Mouse (Mus musculus) ES-E14 (cell line): Measurements from ENCODE around the gene Olfr965. TPM values are rescaled to one million over a fixed set of nuclear protein-coding genes. Genes with fewer than 3 reads are reported as not detected.

Source experiments
- DNase-seq: peaks from one replicate; pipeline ENCODE4 v3.0.0-alpha.2; 2013; ENCODE audit warnings: low read depth, low spot score
- H3K27ac ChIP-seq: 2 replicates; pipeline ENCODE4 v1.5.1; 2012; ENCODE audit warnings: low read depth, mild to moderate bottlenecking, low read length, moderate library complexity, mixed read lengths; ENCODE audit not compliant: poor library complexity, insufficient read depth, severe bottlenecking
- H3K36me3 ChIP-seq: 2 replicates; pipeline ENCODE4 v1.6.1; 2012; ENCODE audit warnings: mild to moderate bottlenecking, low read length, moderate library complexity, mixed read lengths; ENCODE audit not compliant: control insufficient read depth, poor library complexity, insufficient read depth, severe bottlenecking
- H3K4me1 ChIP-seq, 2 experiments: fragments of 150-350 bp in 1 of 2; sonication (generic) in 1 of 2; 2 replicates each; pipeline ENCODE4 v1.6.1; 2012; ENCODE audit warnings: low read length in 2 of 2, mild to moderate bottlenecking in 1 of 2, mixed read lengths in 1 of 2; ENCODE audit not compliant: control insufficient read depth in 2 of 2, insufficient read depth in 2 of 2, poor library complexity in 1 of 2
- H3K4me3 ChIP-seq, 2 experiments: fragments of 150-350 bp in 1 of 2; sonication (generic) in 1 of 2; 2 replicates each; pipeline ENCODE4 v1.5.1; 2012; ENCODE audit warnings: low read length in 2 of 2, low read depth in 1 of 2, mild to moderate bottlenecking in 1 of 2, mixed read lengths in 1 of 2; ENCODE audit not compliant: insufficient read depth in 1 of 2, poor library complexity in 1 of 2, severe bottlenecking in 1 of 2
- H3K9ac ChIP-seq: 2 replicates; pipeline ENCODE4 v1.6.1; 2012; ENCODE audit warnings: low read depth, mild to moderate bottlenecking, low read length, mixed read lengths; ENCODE audit not compliant: poor library complexity, insufficient read depth, severe bottlenecking
- H3K9me3 ChIP-seq: fragments of 150-350 bp; sonication (generic); 2 replicates; pipeline ENCODE4 v1.6.1; 2012; ENCODE audit warnings: low read depth, mild to moderate bottlenecking, low read length; ENCODE audit not compliant: control insufficient read depth, insufficient read depth
- CHD2 ChIP-seq: IDR thresholded peaks from 2 replicates; pipeline ENCODE4 v1.6.1; 2014; ENCODE audit warnings: mild to moderate bottlenecking, low read depth, low read length, inconsistent platforms
- HCFC1 ChIP-seq: IDR thresholded peaks from 2 replicates; pipeline ENCODE4 v1.6.1; 2012; ENCODE audit warnings: low read length, inconsistent platforms, borderline replicate concordance; ENCODE audit not compliant: insufficient read depth
- MAFK ChIP-seq: IDR thresholded peaks from 2 replicates; pipeline ENCODE4 v1.6.1; 2014; ENCODE audit warnings: mild to moderate bottlenecking, low read depth, low read length, inconsistent platforms; ENCODE audit not compliant: insufficient read depth
- ZC3H11A ChIP-seq: IDR thresholded peaks from 2 replicates; pipeline ENCODE4 v1.6.1; 2012; ENCODE audit warnings: low read depth, mild to moderate bottlenecking, inconsistent platforms, low read length, borderline replicate concordance
- ZNF384 ChIP-seq: IDR thresholded peaks from 2 replicates; pipeline ENCODE4 v1.6.1; 2012; ENCODE audit warnings: low read depth, low read length, inconsistent platforms
- in situ Hi-C, 2 experiments: fragments of 600-800 bp; cut with MboI; formaldehyde crosslinking; loops; one replicate each; pipeline ENCODE4 v1.15.1; 2025; ENCODE audit warnings: low sequenced_read_pairs in 2 of 2, inconsistent platforms in 1 of 2; ENCODE audit not compliant: unreplicated experiment in 2 of 2
- total RNA-seq: library from RNA; depleted of rRNA; stranded (reverse); fragments of 300-350 nt; gene quantifications from 2 replicates; pipeline ENCODE4 v1.2.3, GENCODE M21; 2012; rRNA removed

Gene Olfr965
- total RNA-seq, result not detected in 2 replicates

GRCm38 (mm10) chr9:39711053-39711452 lies at the start of gene Olfr965:
TSS of gene Olfr965 (plus strand) at chr9:39711353.
- in situ Hi-C loops, result no loop called here
- no peak within 1 kb of the TSS for H3K4me3 ChIP-seq

GRCm38 (mm10) chr9:39666905-39667304 lies 44.2 kb upstream of the Olfr965 start, which contains the start of gene Olfr963:
TSS of gene Olfr963 (plus strand) at chr9:39667205.
- Histone ChIP-seq H3K4me1 (no peaks in the 10 kb centered on the region), H3K36me3 (no peaks in the 10 kb centered on the region), H3K9me3 (no peaks in the 10 kb centered on the region), H3K9ac (no peak within 1 kb of the TSS), H3K27ac (no peak within 1 kb of the TSS), H3K4me3 (no peak within 1 kb of the TSS)
- TF ChIP-seq HCFC1 (no peak), CHD2 (no peak), MAFK (no peak), ZC3H11A (no peak)
- in situ Hi-C loops, result no loop called here
- DNase-seq, result no peak

More at GRCm38 (mm10) chr9:39711053-39711452, at the start of gene Olfr965:
- H3K4me1 ChIP-seq, result no peaks in the 10 kb centered on the region
- H3K27ac ChIP-seq, result no peak within 1 kb of the TSS
- no peak for DNase-seq
- no peak for TF ChIP-seq CHD2
- TF ChIP-seq MAFK, result no peak
- no peak for TF ChIP-seq HCFC1
- no peak for TF ChIP-seq ZC3H11A
- no peak for TF ChIP-seq ZNF384
- no peaks in the 10 kb centered on the region for H3K9me3 ChIP-seq
- H3K36me3 ChIP-seq, result no peaks in the 10 kb centered on the region
- no peak within 1 kb of the TSS for H3K9ac ChIP-seq

- in situ Hi-C loops, result no loop called here
- H3K27ac ChIP-seq, result no peak overlapping the region
- H3K4me1 ChIP-seq, result no peaks in the 10 kb centered on the region
- TF ChIP-seq CHD2, result no peak
- TF ChIP-seq MAFK, result no peak
- H3K9ac ChIP-seq, result no peak overlapping the region
- no peak overlapping the region for H3K4me3 ChIP-seq
- H3K9me3 ChIP-seq, result no peaks in the 10 kb centered on the region
- DNase-seq, result no peak
- H3K36me3 ChIP-seq, result no peaks in the 10 kb centered on the region
Measured at GRCm38 (mm10) chr9:39669723-39670122, 41.4 kb upstream of the Olfr965 start.

GRCm38 (mm10) chr9:39674820-39675219 lies 36.3 kb upstream of the Olfr965 start:
- TF ChIP-seq CHD2 (no peak), ZNF384 (no peak), HCFC1 (no peak), ZC3H11A (no peak), MAFK (no peak)
- in situ Hi-C loops, result no loop called here
- no peak overlapping the region for H3K27ac ChIP-seq

GRCm38 (mm10) chr9:39678557-39678956 lies 32.6 kb upstream of the Olfr965 start:
- Histone ChIP-seq H3K9ac (no peak overlapping the region), H3K27ac (no peak overlapping the region), H3K36me3 (no peaks in the 10 kb centered on the region), H3K4me3 (no peak overlapping the region), H3K9me3 (no peaks in the 10 kb centered on the region), H3K4me1 (no peaks in the 10 kb centered on the region)
- TF ChIP-seq HCFC1 (no peak), MAFK (no peak), CHD2 (no peak), ZNF384 (no peak), ZC3H11A (no peak)
- no peak for DNase-seq
- in situ Hi-C loops, result no loop called here

More at GRCm38 (mm10) chr9:39674820-39675219, 36.3 kb upstream of the Olfr965 start:
- no peaks in the 10 kb centered on the region for H3K9me3 ChIP-seq
- H3K4me1 ChIP-seq, result no peaks in the 10 kb centered on the region
- H3K36me3 ChIP-seq, result no peaks in the 10 kb centered on the region
- H3K4me3 ChIP-seq, result no peak overlapping the region
- no peak for DNase-seq
- H3K9ac ChIP-seq, result no peak overlapping the region
